Mouse (Mus musculus): ENCODE results near the gene Exoc4. TPM values are rescaled to one million over a fixed set of nuclear protein-coding genes. Genes with fewer than 3 reads are reported as not detected.

The Exoc4 gene
- polyA plus RNA-seq, 1 experiment: 3.3 TPM

- TF ChIP-seq POLR2A (IDR thresholded peaks at IDR 0.05; ENCODE audit: low read depth, low read length): no peak
- TF ChIP-seq CTCF (IDR thresholded peaks at IDR 0.05; ENCODE audit: extremely low read depth, insufficient read length, insufficient replicate concordance, low read depth, low read length): no peak
- Histone ChIP-seq H3K4me1 (ENCODE audit: control insufficient read depth, insufficient read depth, insufficient read length, low read length) (no peaks in the 10 kb centered on the region), H3K4me3 (ENCODE audit: low read depth, low read length) (no peak overlapping the region), H3K36me3 (ENCODE audit: control insufficient read depth, insufficient read depth, low read length) (0 out of 2 replicates have a peak, but pooled peaks cover 3% of the 10 kb centered on the region), H3K27ac (ENCODE audit: insufficient read depth, low read depth, low read length) (no peak overlapping the region), H3K27me3 (ENCODE audit: control insufficient read depth, insufficient read depth, low read length) (no peaks in the 10 kb centered on the region)
- 87% methylated on average over 8 of the region's 8 CpGs for WGBS
Observed at GRCm38 (mm10) chr6:33913486-33913885, 664.6 kb downstream of the Exoc4 start.

- WGBS: 93% methylated on average over 4 of the region's 4 CpGs
- no peak for TF ChIP-seq CTCF (IDR thresholded peaks at IDR 0.05; ENCODE audit: extremely low read depth, insufficient read length, insufficient replicate concordance, low read depth, low read length)
- no peak for TF ChIP-seq POLR2A (IDR thresholded peaks at IDR 0.05; ENCODE audit: low read depth, low read length)
- H3K36me3 ChIP-seq (ENCODE audit: control insufficient read depth, insufficient read depth, low read length): peaks cover 5% of the 10 kb centered on the region; the same call in 1 of the 2 replicates
Observed at GRCm38 (mm10) chr6:33913964-33914363, 665.1 kb downstream of the Exoc4 start.

DNA sequence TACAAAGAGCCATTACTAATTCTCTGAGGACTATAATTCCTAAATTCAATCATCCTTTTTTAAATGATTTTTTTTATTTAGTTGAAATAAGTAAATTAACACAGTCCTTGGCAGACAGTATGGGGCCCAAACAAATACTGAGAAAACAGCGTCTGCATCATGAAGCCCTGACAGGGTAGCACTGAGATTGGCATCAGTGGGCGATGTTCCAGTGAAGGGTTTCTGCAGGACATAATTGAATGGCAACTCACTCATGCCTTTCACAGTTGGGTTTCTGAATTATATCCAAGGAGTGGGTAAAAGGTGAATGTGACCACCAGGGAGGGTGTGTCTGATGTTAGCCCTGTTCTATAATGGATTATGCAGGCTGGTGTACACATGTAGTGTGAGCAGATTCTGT lies 674.7 kb downstream of the Exoc4 start:
- no peaks in the 10 kb centered on the region for H3K27me3 ChIP-seq (ENCODE audit: control insufficient read depth, insufficient read depth, low read length)
- no peak overlapping the region for H3K27ac ChIP-seq (ENCODE audit: insufficient read depth, low read depth, low read length)
- 94% methylated on average over 2 of the region's 2 CpGs for WGBS
- H3K36me3 ChIP-seq (ENCODE audit: control insufficient read depth, insufficient read depth, low read length): peaks cover 4% of the 10 kb centered on the region; the same call in 1 of the 2 replicates
- TF ChIP-seq CTCF (IDR thresholded peaks at IDR 0.05; ENCODE audit: extremely low read depth, insufficient read length, insufficient replicate concordance, low read depth, low read length) (no peak), POLR2A (IDR thresholded peaks at IDR 0.05; ENCODE audit: low read depth, low read length) (no peak)
- H3K4me1 ChIP-seq (ENCODE audit: control insufficient read depth, insufficient read depth, insufficient read length, low read length): no peaks in the 10 kb centered on the region
- no peak overlapping the region for H3K4me3 ChIP-seq (ENCODE audit: low read depth, low read length)

More at GRCm38 (mm10) chr6:33913964-33914363, 665.1 kb downstream of the Exoc4 start:
- no peak overlapping the region for H3K4me3 ChIP-seq (ENCODE audit: low read depth, low read length)
- no peaks in the 10 kb centered on the region for H3K27me3 ChIP-seq (ENCODE audit: control insufficient read depth, insufficient read depth, low read length)
- H3K27ac ChIP-seq (ENCODE audit: insufficient read depth, low read depth, low read length): no peak overlapping the region
- no peaks in the 10 kb centered on the region for H3K4me1 ChIP-seq (ENCODE audit: control insufficient read depth, insufficient read depth, insufficient read length, low read length)

- H3K27ac ChIP-seq (ENCODE audit: insufficient read depth, low read depth, low read length): no peak overlapping the region
- no peak for TF ChIP-seq CTCF (IDR thresholded peaks at IDR 0.05; ENCODE audit: extremely low read depth, insufficient read length, insufficient replicate concordance, low read depth, low read length)
- TF ChIP-seq POLR2A (IDR thresholded peaks at IDR 0.05; ENCODE audit: low read depth, low read length): no peak
- no peak overlapping the region for H3K4me3 ChIP-seq (ENCODE audit: low read depth, low read length)
- H3K27me3 ChIP-seq (ENCODE audit: control insufficient read depth, insufficient read depth, low read length): no peaks in the 10 kb centered on the region
- H3K4me1 ChIP-seq (ENCODE audit: control insufficient read depth, insufficient read depth, insufficient read length, low read length): no peaks in the 10 kb centered on the region
- 88% methylated on average over 4 of the region's 4 CpGs for WGBS
- peaks cover 2% of the 10 kb centered on the region; the same call in 1 of the 2 replicates for H3K36me3 ChIP-seq (ENCODE audit: control insufficient read depth, insufficient read depth, low read length)
Observed at GRCm38 (mm10) chr6:33924888-33925287, 676.0 kb downstream of the Exoc4 start.

GRCm38 (mm10) chr6:33929342-33930086 lies 680.6 kb downstream of the Exoc4 start:
- TF ChIP-seq POLR2A (IDR thresholded peaks at IDR 0.05; ENCODE audit: low read depth, low read length) (no peak), CTCF (IDR thresholded peaks at IDR 0.05; ENCODE audit: extremely low read depth, insufficient read length, insufficient replicate concordance, low read depth, low read length) (peak; percentile 83; the same call in 1 of the 2 replicates)
- Histone ChIP-seq H3K27me3 (ENCODE audit: control insufficient read depth, insufficient read depth, low read length) (no peaks in the 10 kb centered on the region), H3K36me3 (ENCODE audit: control insufficient read depth, insufficient read depth, low read length) (no peaks in the 10 kb centered on the region), H3K4me3 (ENCODE audit: low read depth, low read length) (no peak overlapping the region), H3K4me1 (ENCODE audit: control insufficient read depth, insufficient read depth, insufficient read length, low read length) (no peaks in the 10 kb centered on the region), H3K27ac (ENCODE audit: insufficient read depth, low read depth, low read length) (no peak overlapping the region)
- 13% methylated on average over 13 of the region's 13 CpGs for WGBS

DNA sequence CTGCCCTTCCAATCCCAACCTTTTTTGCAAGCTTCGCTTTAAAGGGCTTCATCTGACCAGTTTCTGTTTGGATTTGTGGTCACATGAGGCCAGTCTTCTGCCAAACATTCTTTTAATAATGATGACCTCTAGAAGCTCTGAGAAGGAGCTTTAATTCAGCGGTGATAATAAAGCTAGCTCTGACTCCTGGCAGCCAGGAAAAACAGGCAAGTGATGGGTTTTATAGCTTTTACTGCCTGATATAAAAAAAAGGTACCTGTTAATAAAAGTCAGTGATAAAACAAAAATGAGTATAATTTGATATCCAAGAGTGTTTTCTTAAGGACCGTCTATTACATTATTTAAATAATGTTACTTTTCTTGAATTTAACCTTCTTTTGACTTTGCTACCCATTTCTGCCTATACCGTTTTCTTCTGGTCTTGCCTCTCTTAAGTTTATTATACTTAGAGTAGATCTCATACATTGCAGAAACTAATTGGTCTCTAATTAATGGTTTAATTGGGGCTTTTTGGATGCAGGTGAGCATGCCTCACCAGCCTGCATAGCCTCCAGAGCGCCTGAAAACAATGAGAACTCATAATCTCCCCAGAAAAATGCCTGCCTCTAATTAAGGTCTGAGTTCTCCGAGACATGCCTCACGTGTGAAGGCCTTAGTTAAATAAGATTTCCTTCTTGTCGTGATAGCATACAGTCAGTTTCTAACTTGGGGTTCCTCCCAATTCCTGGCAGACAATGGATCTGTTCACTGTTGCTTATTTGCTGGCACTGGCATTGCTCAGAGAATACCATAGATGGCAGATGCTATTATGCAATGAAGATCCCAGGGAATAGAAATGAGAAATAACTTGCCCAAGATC lies 681.4 kb downstream of the Exoc4 start:
- no peaks in the 10 kb centered on the region for H3K36me3 ChIP-seq (ENCODE audit: control insufficient read depth, insufficient read depth, low read length)
- WGBS: 68% methylated on average over 8 of the region's 8 CpGs
- H3K27me3 ChIP-seq (ENCODE audit: control insufficient read depth, insufficient read depth, low read length): no peaks in the 10 kb centered on the region
- TF ChIP-seq CTCF (IDR thresholded peaks at IDR 0.05; ENCODE audit: extremely low read depth, insufficient read length, insufficient replicate concordance, low read depth, low read length) (no peak), POLR2A (IDR thresholded peaks at IDR 0.05; ENCODE audit: low read depth, low read length) (no peak)
- H3K4me3 ChIP-seq (ENCODE audit: low read depth, low read length): no peak overlapping the region
- H3K27ac ChIP-seq (ENCODE audit: insufficient read depth, low read depth, low read length): no peak overlapping the region
- no peaks in the 10 kb centered on the region for H3K4me1 ChIP-seq (ENCODE audit: control insufficient read depth, insufficient read depth, insufficient read length, low read length)

DNA sequence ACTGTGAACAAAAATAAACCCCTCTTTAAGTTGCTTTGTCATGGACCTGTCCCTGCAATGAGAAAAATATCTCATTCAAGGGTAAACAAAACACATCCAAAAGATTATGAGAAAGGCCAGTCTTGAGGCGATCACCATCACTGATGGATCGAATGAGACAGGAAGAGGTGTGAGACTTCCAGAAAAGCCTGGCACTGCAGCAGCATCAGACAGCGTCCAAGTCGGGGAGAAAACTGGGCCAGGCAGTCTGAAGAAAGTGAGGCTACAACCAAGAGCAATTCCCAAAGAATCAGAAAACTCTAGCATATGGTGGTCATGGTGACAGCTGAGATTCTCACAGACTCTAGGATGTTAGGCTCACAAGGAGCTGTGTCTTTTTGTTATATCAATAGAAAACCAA lies 689.0 kb downstream of the Exoc4 start:
- TF ChIP-seq POLR2A (IDR thresholded peaks at IDR 0.05; ENCODE audit: low read depth, low read length): no peak
- no peak for TF ChIP-seq CTCF (IDR thresholded peaks at IDR 0.05; ENCODE audit: extremely low read depth, insufficient read length, insufficient replicate concordance, low read depth, low read length)
- Histone ChIP-seq H3K27ac (ENCODE audit: insufficient read depth, low read depth, low read length) (no peak overlapping the region), H3K4me1 (ENCODE audit: control insufficient read depth, insufficient read depth, insufficient read length, low read length) (no peaks in the 10 kb centered on the region), H3K36me3 (ENCODE audit: control insufficient read depth, insufficient read depth, low read length) (no peaks in the 10 kb centered on the region), H3K4me3 (ENCODE audit: low read depth, low read length) (no peak overlapping the region), H3K27me3 (ENCODE audit: control insufficient read depth, insufficient read depth, low read length) (no peaks in the 10 kb centered on the region)
- 96% methylated on average over 4 of the region's 4 CpGs for WGBS

Measured in small intestine, adult 2 months (tissue).